Mouse (Mus musculus) thymus, postnatal 14 days (tissue): Measurements from ENCODE around the gene Oasl1.

Experiments
- DNase-seq: peaks from one replicate; pipeline ENCODE4 v3.0.0; 2021

Oasl1 gene

DNA sequence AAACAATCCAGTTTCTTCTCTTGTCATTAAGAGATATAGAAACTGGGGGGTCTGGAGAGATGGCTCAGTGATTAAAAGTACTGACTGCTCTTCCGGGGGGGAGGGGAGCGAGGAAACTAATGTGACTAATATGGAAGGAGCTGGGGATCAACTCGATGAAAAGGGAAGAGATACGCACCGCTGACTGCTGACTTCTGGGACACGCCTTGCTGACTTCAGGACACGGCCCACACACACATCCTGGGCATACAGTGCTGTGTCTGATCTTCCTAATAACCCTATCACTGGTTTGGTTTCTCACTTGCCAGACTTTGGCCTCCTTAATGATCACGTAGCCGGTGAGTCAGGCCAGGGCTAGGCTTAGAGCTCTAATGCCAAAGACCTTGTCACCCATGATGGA, 3.7 kb downstream of the Oasl1 start:
- no peak for DNase-seq

DNA sequence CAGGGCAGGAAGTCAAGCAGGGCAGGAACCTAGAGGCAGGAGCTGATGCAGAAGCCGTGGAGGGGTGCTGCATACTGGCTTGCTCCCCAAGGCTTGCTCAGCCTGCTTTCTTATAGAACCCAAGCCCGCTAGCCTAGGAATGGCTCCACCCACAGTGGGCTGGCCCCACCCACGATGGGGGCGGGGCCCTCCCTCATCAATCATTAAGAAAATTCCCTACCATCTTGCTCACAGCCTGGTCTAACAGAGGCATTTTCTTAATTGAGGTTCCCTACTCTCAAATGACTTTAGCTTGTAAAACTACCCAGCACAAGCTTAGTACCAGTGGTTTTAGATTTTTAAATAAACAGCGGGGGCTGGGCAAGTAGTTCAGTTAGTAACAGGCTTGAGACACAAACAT, 8.6 kb downstream of the Oasl1 start:
- no peak for DNase-seq

DNA sequence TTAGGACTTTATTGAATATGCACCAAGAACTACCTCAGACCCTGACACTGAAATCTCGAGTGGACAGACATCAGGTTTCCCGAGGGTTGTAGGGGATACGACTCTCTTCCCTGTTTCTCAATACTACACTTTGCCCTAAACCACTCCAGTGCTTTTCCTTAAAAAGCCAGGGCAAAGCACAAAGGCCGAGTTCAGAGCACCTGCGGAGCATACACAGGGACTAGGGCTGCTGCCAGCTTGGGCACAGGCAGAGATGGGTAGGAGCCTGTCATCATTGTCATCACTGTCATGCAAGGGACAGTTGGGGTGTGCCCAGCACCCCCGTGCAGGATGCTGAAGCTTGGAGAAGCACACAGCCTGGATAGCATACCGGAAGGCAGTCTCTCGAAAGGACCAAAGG, 10.2 kb downstream of the Oasl1 start:
- DNase-seq = no peak

DNA sequence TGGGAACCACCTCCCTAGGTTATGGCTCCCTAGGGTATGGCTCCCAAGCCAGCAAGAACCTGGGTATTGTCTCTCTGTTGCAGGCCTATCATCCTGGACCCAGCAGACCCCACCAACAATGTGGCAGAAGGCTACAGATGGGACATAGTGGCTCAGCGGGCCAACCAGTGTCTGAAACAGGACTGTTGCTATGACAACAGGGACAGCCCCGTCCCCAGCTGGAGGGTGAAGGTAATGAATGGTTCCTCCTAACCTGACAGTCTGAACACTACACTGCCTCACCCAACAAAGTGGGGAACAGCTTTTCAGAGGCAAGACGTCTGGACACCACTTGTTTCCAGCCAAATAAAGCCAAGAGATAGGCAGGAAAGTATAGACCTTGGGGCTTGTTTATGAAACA, 12.8 kb downstream of the Oasl1 start:
- no peak for DNase-seq

DNA sequence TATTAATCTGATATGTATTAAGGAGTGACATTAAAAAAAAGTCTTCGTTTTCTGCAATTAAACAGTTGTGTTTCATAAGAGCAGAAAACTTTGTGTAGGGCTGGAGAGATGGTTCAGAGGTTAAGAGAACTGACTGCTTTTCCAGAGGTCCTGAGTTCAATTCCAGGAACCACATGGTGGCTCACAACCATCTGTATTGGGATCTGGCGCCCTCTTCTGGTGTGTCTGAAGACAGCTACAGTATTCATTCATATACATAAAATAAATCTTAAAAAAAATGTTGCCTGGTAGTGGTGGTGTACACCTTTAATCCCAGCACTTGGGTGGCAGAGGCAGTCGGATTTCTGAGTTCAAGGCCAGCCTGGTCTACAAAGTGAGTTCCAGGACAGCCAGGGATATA, 18.1 kb downstream of the Oasl1 start:
- peak; percentile 23 for DNase-seq

DNA sequence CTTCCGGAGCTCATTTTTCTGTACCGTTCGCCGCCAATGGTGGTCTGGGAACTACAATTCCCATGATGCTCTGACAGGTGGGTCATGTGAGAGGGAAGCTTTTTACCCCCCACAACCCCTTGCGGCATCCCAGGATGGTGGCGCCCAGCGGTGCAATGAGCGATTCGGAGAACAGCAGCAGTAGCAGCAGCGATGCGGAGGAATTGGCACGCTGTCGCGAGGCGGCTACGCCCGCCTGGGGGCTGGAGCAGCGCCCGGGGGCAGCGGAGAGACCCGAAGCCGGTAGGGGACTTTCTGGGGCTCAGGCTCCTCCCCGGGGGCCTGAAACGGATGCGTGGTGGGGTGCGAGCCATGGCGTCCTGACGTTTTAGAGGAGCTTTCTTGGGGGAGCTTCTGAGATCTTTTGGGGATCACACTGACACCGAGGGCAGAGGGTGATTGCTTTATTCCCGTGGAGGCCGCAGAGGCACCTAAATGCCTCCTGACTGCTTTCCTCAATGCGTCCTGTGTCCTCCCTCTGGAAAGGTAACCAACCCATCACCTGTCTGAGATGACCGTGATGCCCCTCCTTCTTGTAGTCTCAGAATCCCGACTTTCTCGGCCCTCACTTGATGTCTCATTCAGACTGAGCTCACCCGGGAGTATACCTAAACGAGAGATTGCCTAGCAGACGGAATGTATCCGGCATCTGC, 19.2 kb downstream of the Oasl1 start, which contains the start of gene 2210016L21Rik:
Gene 2210016L21Rik (plus strand): TSS at position 85 of the 692 bp plus-strand sequence.
- peak; percentile 92 for DNase-seq

DNA sequence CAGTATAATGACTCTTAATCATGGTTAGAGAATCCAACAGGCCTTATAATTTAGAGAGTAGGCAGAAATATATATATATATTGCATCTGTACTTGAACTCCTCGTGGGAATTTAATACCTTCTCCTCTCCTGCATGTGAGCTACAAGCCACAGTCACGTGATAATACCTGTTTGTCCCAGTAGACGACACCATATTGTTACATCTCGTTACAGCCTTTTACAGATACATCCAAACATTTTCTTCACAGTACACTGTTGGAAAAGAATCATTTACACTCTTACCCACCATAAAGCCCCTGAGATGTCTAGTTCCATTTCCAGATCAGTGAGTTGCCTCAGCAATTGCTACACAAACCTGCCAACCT, 19.7 kb downstream of the Oasl1 start:
- DNase-seq = no peak

DNA sequence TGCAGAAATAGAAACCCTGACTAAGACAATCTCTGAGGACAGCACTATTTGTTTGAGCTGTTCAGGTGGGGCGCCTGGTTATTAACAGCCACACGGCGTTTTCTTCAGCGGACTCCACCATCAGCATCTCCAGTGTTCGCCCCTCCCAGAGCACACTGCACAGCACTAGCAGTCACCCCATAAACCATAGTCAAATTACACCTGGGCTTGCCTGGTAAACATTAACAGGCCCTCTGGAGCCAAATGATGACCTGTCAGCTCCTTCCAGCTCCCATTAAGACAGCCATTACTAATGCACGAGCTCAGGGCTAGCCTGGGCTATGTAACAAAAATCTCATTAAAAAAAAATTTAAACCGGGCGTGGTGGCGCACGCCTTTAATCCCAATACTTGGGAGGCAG, 22.0 kb downstream of the Oasl1 start:
- no peak for DNase-seq

DNA sequence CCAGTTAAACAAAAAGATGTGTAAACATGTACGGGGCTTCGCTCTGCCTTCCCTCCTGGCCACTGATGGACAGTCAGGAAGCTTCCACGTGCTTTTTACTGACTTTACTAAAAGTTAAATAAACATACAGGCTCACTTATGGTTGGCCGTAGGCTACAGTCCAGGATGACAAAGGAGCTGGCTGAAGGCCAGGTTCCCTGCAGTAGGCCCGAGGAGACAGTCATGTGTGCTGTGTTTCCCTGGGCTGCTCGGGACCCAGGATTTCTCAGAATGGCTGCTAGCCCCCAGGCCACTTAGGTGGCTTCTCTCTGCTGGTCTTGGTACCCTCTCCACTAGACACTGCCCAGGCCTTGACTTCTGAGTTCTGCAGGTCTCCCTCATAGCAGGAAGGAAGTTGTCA, 25.9 kb downstream of the Oasl1 start:
- DNase-seq = no peak

DNA sequence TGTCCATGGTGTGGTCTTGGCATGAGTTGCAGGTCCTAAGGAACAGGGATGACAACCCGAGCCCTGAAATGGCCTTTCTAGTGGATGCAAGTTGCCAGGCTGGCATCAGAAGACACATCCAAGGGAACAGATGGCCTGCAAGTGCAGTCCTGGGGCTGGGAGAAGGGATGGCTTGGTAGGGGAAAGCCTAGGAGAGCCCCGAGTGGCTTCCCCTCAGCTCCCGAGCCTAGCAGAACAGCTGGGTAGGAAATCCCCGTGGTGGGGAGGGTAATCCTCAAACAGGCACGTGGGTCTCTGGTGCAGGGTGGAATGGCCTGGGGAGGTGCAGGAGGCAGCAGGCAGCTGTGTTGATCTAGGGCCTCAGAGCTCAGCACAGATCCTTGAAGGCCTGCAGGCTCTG, 26.3 kb downstream of the Oasl1 start:
- DNase-seq = no peak

DNA sequence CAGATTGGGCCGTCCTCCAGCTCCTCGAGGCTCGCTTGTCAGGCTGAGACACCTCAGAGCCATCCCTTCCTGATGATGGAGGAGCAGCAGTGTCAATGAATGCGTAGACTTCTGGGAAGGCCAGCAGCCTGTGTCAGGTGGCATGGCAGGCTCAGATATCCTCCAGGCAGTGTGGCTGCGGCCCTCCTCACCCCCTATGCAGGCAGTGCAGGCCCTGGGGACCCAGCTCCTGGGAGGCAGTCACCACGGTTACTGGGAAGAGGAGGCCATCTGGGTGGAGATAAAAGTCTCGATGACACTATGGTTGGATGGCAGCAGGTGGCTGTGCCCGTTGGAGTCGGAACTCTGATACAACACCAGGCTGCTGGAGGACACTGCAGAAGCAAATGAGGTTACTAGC, 26.8 kb downstream of the Oasl1 start:
- DNase-seq = no peak

DNA sequence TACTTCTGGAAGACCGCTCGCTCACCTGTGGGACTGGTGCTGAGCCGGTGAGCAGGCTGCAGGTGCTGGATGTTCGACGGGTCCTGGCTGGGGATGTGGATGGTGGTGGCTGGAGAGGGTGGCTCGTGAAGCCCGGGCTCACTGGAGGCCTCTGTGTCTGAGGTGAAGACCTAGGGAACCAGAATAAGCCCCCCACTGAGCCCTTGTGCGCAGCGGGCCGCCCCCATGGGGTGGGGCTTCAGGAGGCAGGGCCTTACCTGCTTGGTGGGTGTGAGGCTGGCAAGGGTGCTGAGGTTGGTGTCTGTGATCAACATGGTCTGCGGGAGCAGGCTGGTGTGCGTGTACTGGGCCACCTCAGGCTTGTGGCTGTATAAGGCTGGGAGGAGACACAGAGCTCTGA, 27.6 kb downstream of the Oasl1 start:
- DNase-seq = no peak

DNA sequence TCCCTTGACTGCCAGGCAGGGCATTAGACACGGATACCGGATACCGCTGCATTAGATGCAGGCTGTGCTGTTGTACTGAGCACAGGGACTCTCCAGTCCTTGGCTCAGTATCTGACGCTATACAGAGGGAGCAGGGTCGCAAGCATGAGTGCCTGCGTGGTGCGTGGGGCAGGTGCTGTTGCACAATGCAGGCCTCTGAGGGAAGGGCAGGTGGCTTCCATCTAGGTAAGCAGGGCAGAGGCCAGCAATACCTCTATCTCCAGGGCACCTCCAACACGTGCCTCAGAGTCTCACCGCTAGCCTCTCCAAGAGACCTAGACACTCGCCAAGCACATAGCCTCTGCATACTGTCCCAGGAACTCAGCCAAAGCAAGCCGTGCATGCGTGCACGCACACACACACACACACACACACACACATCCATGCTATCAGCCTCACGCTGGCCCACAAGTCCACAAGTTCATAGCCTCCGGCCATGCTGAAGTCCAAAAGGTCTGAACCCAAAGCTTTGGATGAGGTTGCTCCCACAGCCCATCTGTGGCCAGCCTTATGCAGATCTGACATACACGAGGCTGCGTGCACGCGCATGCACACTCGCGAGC, 28.3 kb downstream of the Oasl1 start:
- DNase-seq = no peak

DNA sequence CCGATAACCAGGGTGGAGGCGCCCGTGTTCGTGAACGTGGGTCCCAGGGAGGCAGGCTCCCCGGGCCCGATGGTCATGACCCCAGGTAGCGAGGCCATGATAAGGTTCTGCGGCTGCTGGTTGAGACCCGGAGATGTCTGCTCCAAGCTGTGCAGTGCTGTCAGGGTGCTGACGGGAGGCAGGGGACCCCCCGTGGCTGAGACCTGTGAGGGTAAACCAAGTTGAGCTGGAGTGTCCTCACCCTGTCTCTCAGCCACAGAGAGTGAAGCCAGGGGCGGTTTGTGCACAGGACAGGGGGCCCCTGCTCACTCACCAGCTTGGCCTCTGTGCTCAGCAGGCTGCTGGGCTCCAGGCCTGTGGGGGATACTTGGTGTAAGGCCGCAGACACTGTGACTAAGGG, 30.3 kb downstream of the Oasl1 start:
- no peak for DNase-seq

DNA sequence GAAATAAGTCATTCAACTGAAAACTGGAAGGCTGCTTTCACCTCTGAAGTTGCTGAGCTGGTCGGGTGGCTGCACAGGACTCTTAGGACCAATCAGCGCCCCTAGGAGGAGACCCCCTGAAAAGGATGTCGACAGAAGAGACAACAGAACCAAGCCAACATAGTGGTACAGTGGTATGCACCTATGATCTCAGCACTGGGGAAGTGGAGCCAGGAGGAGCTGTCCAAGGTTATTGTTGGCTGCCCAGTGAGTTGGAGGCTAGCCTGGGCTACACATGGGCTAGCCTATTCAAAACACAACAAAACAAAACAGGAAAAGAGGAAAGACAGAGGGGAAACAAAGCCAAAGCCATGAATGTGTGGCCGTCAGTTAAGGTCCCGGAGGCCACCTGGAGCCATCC, 35.0 kb downstream of the Oasl1 start:
- no peak for DNase-seq

DNA sequence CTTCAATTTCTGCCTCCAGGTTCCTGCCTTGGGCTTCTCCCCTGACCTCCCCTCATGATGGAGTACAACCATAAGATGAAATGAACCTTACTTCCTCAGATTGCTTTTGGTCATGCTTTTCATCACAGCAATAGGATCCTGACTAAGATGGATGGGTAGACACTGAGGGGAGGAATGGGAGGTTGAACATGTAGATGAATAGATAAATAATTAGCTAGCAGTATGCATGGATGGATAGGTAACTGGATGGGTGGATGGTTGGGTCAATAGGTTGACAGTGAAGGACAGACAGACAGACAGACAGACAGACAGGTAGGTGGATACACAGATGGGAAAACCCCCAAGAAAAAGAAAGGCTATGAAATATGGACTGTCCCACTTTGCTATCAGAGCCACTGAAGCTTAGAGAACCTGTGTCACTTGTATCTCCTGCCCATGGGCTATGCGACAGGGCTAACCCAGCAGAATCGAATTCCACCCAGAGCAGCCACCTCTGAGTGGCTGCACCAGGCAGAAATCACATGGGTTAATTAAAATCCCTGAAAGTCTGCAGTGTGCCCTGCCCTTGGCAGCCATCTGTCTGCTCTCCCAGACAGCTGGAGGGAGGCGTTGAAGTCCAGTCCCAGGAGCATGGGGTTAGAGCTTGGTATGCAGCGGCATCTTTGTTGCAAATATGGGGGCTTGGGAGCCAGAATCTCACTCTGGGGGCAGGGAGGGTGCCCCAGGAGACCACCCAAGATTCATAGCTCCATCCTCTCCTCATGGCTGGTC, 38.7 kb downstream of the Oasl1 start:
- no peak for DNase-seq

DNA sequence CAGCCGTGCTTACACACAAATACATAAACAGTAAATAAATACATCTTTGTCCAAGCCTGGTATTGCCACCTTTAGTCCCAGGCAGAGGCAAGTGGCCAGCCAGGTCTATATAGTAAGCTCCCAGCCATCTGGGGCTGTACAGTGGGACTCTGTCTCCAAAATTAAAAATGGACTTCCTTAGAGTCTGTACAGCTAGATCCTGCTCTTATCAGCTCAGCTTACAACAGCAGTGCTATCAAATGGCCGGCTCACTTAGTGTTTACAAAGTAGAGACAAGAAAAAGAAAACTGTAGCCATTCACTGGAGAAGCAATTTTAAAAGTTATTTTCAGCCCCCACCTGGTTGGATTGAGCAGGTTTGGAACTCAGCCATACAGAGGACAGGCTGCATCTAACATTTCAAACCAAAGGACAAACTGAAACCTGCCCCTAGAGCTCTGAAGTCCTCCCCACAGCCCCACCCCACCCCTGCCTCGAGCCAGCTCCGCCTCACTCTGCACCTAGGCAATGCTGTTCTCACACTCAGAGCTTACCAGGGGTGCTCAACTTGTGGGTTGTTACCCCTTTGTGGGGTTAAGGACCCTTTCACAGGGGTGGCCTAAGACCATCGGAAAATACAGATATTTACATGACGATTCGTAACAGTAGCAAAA, 41.4 kb downstream of the Oasl1 start:
- no peak for DNase-seq

DNA sequence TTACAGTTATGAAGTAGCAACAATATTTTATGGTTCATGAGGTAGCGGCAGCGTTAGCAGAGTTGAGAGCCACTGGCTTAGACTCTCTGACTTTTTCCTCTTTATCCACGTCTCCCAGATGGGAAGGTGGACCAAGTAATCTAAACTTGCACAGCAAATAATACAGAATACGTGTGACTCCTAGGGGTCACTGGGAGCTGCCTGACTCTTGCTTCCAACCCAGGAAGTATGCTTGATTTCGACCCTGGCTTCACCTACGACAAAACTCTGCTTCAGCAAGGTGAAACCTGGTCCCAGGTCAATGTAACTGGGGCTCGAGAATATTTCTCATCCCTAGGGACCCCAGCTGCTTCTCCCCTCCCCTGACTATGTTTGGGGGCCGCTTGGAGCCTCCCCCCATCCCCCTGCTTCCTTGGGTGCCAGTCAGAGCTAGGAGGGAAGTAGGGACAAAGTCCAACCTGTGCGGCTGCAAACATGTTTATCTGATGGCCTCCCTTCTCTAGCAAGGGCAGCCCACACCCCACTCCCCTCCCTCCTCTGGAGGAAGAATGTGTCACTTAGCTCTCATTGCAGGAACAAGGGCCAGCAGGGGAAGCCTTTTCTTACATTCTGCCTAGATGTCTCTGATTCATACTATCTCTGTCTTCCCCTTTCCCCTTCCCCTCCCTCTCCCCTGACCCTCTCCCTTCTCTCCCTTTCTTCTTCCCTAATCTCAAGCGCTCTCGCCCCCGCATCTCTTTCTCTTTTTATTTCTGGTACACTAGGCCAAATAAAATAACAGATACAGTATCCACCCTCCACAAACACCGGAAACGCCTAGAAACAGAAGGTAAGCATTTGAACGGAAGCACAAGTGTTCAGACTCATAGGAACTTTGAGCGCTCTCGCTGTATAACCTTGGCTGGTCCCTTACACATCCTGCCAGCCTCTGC, 42.2 kb downstream of the Oasl1 start:
- DNase-seq = no peak

DNA sequence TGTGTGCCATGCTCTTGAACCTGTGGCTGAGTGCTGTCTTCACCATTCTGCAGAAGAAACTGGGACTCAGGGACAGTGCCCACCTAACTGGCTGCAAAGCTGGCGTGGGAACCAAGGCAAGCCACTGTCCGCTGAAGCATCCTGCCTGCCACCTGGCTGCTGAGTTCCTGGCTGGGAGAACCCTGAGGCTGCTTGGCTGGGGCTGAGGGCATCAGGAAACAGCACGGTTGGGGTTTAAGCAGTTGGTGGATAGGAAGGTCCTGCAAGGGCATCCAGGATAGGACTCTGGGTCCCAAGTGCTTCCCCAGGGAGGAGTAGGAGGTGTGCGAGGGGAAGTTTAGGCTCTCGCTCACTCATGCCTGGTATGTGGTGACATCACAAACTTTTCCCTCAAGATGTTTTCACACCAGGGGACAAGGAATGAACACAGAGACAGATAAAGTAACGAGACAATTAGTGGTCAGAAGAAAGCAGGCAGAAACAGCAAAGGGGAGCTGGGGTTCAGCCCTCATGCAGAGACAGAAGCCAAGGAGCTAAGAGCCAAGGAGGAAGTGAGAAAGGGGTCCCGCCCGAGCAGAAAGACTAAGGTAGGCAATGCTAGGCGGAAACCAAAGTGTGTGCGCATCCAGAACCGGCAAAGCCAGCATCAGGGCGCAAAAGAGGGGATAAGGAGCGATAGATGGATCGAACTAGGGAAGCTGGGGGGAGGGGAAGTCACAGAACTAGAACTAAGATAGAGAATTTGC, 44.7 kb downstream of the Oasl1 start:
- no peak for DNase-seq

DNA sequence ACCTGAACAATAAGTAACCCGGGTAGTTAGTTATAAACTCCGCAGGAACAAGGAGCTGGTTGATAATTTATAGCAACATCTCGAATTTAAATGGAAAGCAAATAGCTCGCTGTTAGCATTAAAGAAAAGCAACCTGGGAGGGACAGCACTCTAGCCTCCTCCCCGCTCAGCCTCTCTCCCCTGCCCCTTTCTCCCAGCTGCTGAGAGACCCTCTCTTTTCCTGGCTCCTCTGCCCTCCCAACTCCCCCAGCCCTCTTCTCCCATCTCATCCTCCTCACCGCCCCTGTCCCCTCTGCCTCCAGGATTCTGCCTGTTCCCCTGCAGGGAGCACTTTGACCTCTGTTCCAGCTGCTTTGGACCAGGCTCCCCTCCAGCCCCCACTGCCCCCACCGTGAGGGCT, 45.6 kb downstream of the Oasl1 start:
- DNase-seq = no peak

DNA sequence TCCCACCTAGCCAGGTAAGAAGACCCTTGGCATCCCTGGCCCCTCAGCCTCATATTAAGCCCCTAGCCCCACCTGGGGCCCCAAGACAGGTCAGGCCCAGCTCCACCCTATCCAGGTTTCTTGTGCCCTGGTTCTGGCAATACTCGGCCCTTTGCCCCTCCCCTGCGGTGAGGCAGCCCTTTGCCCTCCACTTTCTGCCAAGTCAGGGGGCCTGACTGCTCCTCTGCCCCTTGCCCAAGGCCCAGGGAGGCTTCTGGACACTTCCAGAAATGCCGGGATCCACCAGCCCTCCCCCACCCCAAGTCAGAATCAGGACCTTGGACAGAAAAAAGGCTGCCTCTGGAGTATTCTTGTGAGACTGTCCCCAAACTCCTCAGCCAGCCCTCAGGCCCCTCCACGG, 46.0 kb downstream of the Oasl1 start:
- DNase-seq = no peak
